Mouse (Mus musculus): ENCODE data around the gene Frat1. TPM values are rescaled to one million over a fixed set of nuclear protein-coding genes. Genes with fewer than 3 reads are reported as not detected.

Gene Frat1
- polyA plus RNA-seq, 1 experiment from 2014 or later: 22.7 TPM

GRCm38 (mm10) chr19:41800986-41801741 is 28.6 kb upstream of the Frat1 start:
- Histone ChIP-seq H3K27me3 (replicated peaks) (0 out of 2 replicates have a peak, but pooled peaks cover 3% of the 10 kb centered on the region), H3K36me3 (no peaks in the 10 kb centered on the region), H3K9ac (replicated peaks) (peak overlapping the region; percentile 63), H3K4me1 (peaks cover 12% of the 10 kb centered on the region), H3K9me3 (replicated peaks) (no peaks in the 10 kb centered on the region), H3K4me2 (peak overlapping the region; percentile 63), H3K27ac (replicated peaks) (peak overlapping the region; percentile 72), H3K4me3 (replicated peaks) (peak overlapping the region; percentile 84)
- WGBS: 3% methylated on average over 26 of the region's 26 CpGs
- ATAC-seq (ENCODE audit: low FRiP score): no peak

- H3K36me3 ChIP-seq: no peaks in the 10 kb centered on the region
- H3K4me2 ChIP-seq: peak within 1 kb of the TSS; percentile 65
- peak within 1 kb of the TSS; percentile 72 for H3K27ac ChIP-seq (replicated peaks)
- under 1% methylated on average over 48 of the region's 48 CpGs for WGBS
- peaks cover 12% of the 10 kb centered on the region for H3K4me1 ChIP-seq
- H3K9ac ChIP-seq (replicated peaks): peak within 1 kb of the TSS; percentile 63
- peak; percentile 100 for ATAC-seq (ENCODE audit: low FRiP score)
- H3K9me3 ChIP-seq (replicated peaks): no peaks in the 10 kb centered on the region
- 0 out of 2 replicates have a peak, but pooled peaks cover 3% of the 10 kb centered on the region for H3K27me3 ChIP-seq (replicated peaks)
- peak within 1 kb of the TSS; percentile 84 for H3K4me3 ChIP-seq (replicated peaks)
Measured at GRCm38 (mm10) chr19:41801742-41802369, 27.9 kb upstream of the Frat1 start, which contains the start of gene Arhgap19. TSS of gene Arhgap19 (minus strand) at chr19:41802047.

DNA sequence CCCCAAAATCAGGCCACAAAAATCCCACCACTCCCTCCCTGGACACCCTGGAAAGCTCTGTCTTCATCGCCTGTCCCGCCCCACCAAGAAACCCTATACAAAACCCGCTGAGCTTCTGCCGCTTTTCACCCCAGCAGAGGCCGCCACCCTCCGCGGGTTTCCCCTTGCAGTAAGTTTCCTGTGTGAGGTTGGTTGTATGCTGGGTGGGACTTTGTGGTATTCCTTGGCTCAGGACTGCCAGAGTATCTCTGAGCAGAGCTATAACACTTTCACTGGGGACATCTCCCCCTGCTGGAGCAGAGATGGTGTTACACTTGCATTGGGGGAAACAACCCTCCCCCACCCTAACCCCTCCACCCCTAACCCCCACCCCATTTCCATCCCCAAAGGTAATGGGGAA is 26.4 kb upstream of the Frat1 start:
- Histone ChIP-seq H3K36me3 (no peaks in the 10 kb centered on the region), H3K9ac (replicated peaks) (no peak overlapping the region), H3K4me2 (no peak overlapping the region), H3K9me3 (replicated peaks) (no peaks in the 10 kb centered on the region), H3K27me3 (replicated peaks) (0 out of 2 replicates have a peak, but pooled peaks cover 3% of the 10 kb centered on the region), H3K4me1 (peaks cover 12% of the 10 kb centered on the region), H3K27ac (replicated peaks) (no peak overlapping the region), H3K4me3 (replicated peaks) (no peak overlapping the region)
- WGBS: 40% methylated on average over 7 of the region's 7 CpGs
- no peak for ATAC-seq (ENCODE audit: low FRiP score)

DNA sequence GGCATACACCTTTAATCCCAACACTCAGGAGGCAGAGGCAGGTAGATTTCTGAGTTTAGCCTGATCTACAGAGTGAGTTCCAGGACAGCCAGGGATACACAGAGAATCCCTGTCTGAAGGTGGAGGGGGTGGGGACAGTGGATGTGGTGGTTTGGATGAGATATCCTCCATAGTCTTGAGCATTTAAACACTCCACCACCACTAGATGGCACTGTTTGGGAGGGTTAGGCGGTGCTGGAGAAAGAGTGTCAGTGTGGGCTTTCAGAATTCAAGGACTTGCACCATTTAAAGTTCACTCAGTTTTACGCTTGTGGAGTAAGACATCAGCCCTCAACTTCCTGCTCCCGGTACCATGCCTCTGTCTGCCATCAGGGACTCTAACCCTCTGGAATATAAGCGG is 23.9 kb upstream of the Frat1 start:
- Histone ChIP-seq H3K4me3 (replicated peaks) (no peak overlapping the region), H3K9me3 (replicated peaks) (no peaks in the 10 kb centered on the region), H3K9ac (replicated peaks) (no peak overlapping the region), H3K36me3 (no peaks in the 10 kb centered on the region), H3K4me2 (no peak overlapping the region), H3K27ac (replicated peaks) (no peak overlapping the region), H3K4me1 (peaks cover 8% of the 10 kb centered on the region), H3K27me3 (replicated peaks) (no peaks in the 10 kb centered on the region)
- 93% methylated on average over 4 of the region's 4 CpGs for WGBS
- ATAC-seq (ENCODE audit: low FRiP score): no peak

DNA sequence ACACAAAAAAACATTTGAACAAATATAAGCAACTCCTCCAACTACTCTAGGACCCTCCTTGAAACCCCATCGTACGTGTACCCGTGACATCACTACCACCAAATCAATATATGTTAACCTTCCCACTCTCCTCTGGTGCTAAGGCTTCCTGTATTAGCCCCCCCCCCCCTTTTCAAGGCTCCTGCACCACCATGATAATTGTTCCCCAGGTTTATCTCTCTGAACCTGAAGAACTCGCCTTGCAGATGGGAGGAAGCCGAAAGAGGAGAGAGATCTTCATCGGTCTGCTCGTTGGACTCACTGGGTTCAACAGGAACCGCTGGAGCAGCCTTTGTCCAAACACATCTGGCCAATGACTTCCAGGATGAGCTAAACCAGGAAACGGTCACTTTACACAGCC is 22.3 kb upstream of the Frat1 start:
- no peak overlapping the region for H3K4me2 ChIP-seq
- H3K9me3 ChIP-seq (replicated peaks): no peaks in the 10 kb centered on the region
- H3K4me1 ChIP-seq: no peaks in the 10 kb centered on the region
- no peak overlapping the region for H3K9ac ChIP-seq (replicated peaks)
- no peak overlapping the region for H3K4me3 ChIP-seq (replicated peaks)
- H3K36me3 ChIP-seq: no peaks in the 10 kb centered on the region
- ATAC-seq (ENCODE audit: low FRiP score): no peak
- WGBS: 87% methylated on average over 9 of the region's 9 CpGs
- H3K27me3 ChIP-seq (replicated peaks): no peaks in the 10 kb centered on the region
- H3K27ac ChIP-seq (replicated peaks): no peak overlapping the region

- no peaks in the 10 kb centered on the region for H3K36me3 ChIP-seq
Measured at GRCm38 (mm10) chr19:41808104-41808634, 21.6 kb upstream of the Frat1 start.

DNA sequence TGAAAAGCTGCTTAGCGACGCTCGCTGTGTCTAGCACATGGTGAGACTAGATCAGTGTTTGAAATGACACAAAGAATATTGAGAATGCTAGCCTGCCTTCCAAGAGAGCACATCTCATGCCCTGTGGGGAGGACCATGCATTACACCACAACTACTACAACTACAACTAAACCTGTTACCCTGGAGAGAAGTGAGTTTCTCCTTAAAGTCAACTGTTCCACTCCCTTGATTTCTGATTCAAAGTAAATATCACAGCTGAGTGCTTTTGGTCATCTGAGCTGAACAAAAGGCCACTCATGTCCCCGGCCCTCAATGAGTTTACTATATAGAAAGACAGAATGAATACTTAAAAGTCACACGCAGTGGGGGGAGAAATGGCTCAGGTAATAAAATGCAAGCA is 19.7 kb upstream of the Frat1 start:
- Histone ChIP-seq H3K27ac (replicated peaks) (no peak overlapping the region), H3K4me3 (replicated peaks) (no peak overlapping the region), H3K4me2 (no peak overlapping the region), H3K4me1 (no peaks in the 10 kb centered on the region), H3K36me3 (no peaks in the 10 kb centered on the region), H3K9me3 (replicated peaks) (no peaks in the 10 kb centered on the region), H3K27me3 (replicated peaks) (no peaks in the 10 kb centered on the region), H3K9ac (replicated peaks) (no peak overlapping the region)
- 87% methylated on average over 5 of the region's 5 CpGs for WGBS
- ATAC-seq (ENCODE audit: low FRiP score): no peak

More at GRCm38 (mm10) chr19:41808104-41808634, 21.6 kb upstream of the Frat1 start:
- 85% methylated on average over 8 of the region's 8 CpGs for WGBS
- ATAC-seq (ENCODE audit: low FRiP score): no peak
- Histone ChIP-seq H3K27me3 (replicated peaks) (no peaks in the 10 kb centered on the region), H3K9ac (replicated peaks) (no peak overlapping the region), H3K4me2 (no peak overlapping the region), H3K9me3 (replicated peaks) (no peaks in the 10 kb centered on the region), H3K27ac (replicated peaks) (no peak overlapping the region), H3K4me3 (replicated peaks) (no peak overlapping the region), H3K4me1 (no peaks in the 10 kb centered on the region)

DNA sequence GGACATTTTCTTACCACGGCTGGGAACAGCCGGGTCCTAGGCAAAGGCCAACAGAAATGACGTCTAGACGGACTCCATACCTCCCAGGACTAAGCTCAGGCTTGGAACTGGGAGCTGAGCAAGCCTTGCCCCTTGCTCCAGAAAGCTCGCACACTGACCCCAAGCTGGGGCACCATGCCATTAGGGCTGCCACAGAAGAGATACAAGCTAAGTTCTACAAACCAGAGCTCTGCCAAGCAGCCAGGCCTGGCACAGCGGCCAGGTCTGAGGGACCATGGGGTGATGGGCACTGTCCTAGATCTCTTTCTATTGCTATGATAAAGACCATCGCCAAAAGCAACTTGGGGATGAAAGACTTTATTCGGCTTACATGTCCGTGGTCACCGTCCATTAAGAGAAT is 17.2 kb upstream of the Frat1 start:
- no peak for ATAC-seq (ENCODE audit: low FRiP score)
- H3K36me3 ChIP-seq: no peaks in the 10 kb centered on the region
- H3K27me3 ChIP-seq (replicated peaks): no peaks in the 10 kb centered on the region
- H3K9ac ChIP-seq (replicated peaks): no peak overlapping the region
- H3K4me3 ChIP-seq (replicated peaks): no peak overlapping the region
- no peak overlapping the region for H3K4me2 ChIP-seq
- H3K9me3 ChIP-seq (replicated peaks): no peaks in the 10 kb centered on the region
- 95% methylated on average over 10 of the region's 10 CpGs for WGBS
- no peak overlapping the region for H3K27ac ChIP-seq (replicated peaks)
- no peaks in the 10 kb centered on the region for H3K4me1 ChIP-seq

DNA sequence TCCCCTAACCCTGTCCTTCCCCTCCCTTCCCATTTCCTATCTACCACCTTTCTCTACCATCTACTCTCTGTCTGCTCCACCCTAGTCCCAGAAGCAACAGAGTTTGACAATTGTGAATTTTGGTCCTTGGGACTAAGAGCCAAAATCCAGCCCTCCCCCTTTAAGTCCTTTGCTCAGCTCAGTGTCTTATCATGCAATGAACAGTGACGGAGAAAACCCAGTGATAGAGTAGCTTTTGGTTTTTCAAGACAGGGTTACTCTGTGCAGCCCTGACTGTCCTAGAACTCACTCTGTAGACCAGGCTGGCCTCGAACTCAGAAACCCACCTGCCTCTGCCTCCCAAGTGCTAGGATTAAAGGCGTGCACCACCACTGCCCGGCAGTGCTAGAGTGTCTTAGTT is 16.4 kb upstream of the Frat1 start:
- 95% methylated on average over 4 of the region's 4 CpGs for WGBS
- Histone ChIP-seq H3K27me3 (replicated peaks) (no peaks in the 10 kb centered on the region), H3K4me2 (no peak overlapping the region), H3K27ac (replicated peaks) (no peak overlapping the region), H3K4me3 (replicated peaks) (no peak overlapping the region), H3K9me3 (replicated peaks) (no peaks in the 10 kb centered on the region), H3K4me1 (no peaks in the 10 kb centered on the region), H3K9ac (replicated peaks) (no peak overlapping the region), H3K36me3 (no peaks in the 10 kb centered on the region)
- ATAC-seq (ENCODE audit: low FRiP score): no peak

GRCm38 (mm10) chr19:41816410-41816809 is 13.4 kb upstream of the Frat1 start:
- ATAC-seq (ENCODE audit: low FRiP score): no peak
- H3K27me3 ChIP-seq (replicated peaks): no peaks in the 10 kb centered on the region
- 80% methylated on average over 5 of the region's 5 CpGs for WGBS

GRCm38 (mm10) chr19:41816915-41817314 is 12.9 kb upstream of the Frat1 start:
- no peak for ATAC-seq (ENCODE audit: low FRiP score)
- Histone ChIP-seq H3K27ac (replicated peaks) (no peak overlapping the region), H3K27me3 (replicated peaks) (no peaks in the 10 kb centered on the region), H3K4me2 (no peak overlapping the region), H3K9ac (replicated peaks) (no peak overlapping the region), H3K9me3 (replicated peaks) (no peaks in the 10 kb centered on the region), H3K4me3 (replicated peaks) (no peak overlapping the region), H3K36me3 (no peaks in the 10 kb centered on the region), H3K4me1 (no peaks in the 10 kb centered on the region)
- 72% methylated on average over 5 of the region's 5 CpGs for WGBS

More at GRCm38 (mm10) chr19:41816410-41816809, 13.4 kb upstream of the Frat1 start:
- no peak overlapping the region for H3K4me3 ChIP-seq (replicated peaks)
- H3K27ac ChIP-seq (replicated peaks): no peak overlapping the region
- no peaks in the 10 kb centered on the region for H3K4me1 ChIP-seq
- H3K4me2 ChIP-seq: no peak overlapping the region
- H3K9me3 ChIP-seq (replicated peaks): no peaks in the 10 kb centered on the region
- H3K36me3 ChIP-seq: no peaks in the 10 kb centered on the region
- no peak overlapping the region for H3K9ac ChIP-seq (replicated peaks)

DNA sequence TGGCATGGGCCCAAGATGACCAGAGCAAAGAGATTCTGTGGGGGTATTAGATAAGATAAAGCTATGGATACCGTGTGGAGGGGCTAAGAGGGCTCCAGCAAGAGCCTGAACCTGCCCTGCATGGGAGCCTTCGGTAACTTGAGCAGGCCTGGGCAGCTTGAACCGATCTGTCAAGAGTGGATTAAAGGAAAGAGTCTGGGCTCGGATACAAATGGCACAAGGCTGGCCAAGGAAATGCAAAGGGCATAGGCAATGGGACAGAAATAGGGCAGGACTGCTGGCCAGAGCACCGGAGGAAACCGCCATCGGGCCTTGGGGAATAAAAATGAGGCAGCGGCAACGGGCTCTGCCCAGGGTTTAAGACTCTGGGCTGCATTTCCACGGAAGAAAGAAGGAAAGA is 12.4 kb upstream of the Frat1 start:
- Histone ChIP-seq H3K4me2 (no peak overlapping the region), H3K4me1 (no peaks in the 10 kb centered on the region), H3K36me3 (no peaks in the 10 kb centered on the region), H3K27ac (replicated peaks) (no peak overlapping the region), H3K4me3 (replicated peaks) (no peak overlapping the region), H3K9ac (replicated peaks) (no peak overlapping the region), H3K9me3 (replicated peaks) (no peaks in the 10 kb centered on the region), H3K27me3 (replicated peaks) (no peaks in the 10 kb centered on the region)
- no peak for ATAC-seq (ENCODE audit: low FRiP score)
- WGBS: 65% methylated on average over 10 of the region's 10 CpGs

Measured in neural tube, embryonic 15.5 days (tissue).